Mouse (Mus musculus): ENCODE data around the gene Lrrc74b. TPM values are rescaled to one million over a fixed set of nuclear protein-coding genes. Genes with fewer than 3 reads are reported as not detected.
"Not testable (repeated sequence)": the region's sequence is repeated elsewhere in the genome, so short reads cannot be mapped to it uniquely, and the experiment has no call there.

Lrrc74b gene
- polyA plus RNA-seq, 1 experiment: not detected

DNA sequence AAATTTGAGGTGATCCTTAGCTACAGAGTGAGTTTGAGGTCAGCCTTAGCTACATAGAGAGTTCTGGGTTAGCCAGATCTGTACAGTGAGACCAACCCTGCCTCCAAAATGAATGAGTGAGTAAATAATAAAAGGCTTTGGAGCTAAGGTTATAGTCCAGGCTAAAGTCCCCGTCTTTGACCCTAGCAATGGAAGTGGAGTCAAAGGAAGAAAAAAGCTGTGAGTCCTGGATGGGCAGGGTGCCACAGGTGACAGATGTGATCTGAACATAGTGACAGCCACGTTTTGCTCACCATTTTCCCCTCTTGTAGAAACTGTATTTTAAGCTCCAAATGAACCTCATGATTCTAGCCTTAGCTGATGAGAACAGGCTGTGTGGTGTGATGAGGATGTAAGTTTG lies 42.1 kb downstream of the Lrrc74b start:
- no peak for TF ChIP-seq CTCF (IDR thresholded peaks at IDR 0.05; ENCODE audit: extremely low read depth, insufficient read depth, insufficient read length, insufficient replicate concordance)
- TF ChIP-seq POLR2A (IDR thresholded peaks at IDR 0.05; ENCODE audit: low read depth, low read length): no peak
- no peaks in the 10 kb centered on the region for H3K27me3 ChIP-seq (ENCODE audit: control insufficient read depth, insufficient read depth, low read length)
- H3K4me1 ChIP-seq (ENCODE audit: control insufficient read depth, insufficient read depth, insufficient read length): no peaks in the 10 kb centered on the region
- no peak overlapping the region for H3K27ac ChIP-seq (ENCODE audit: insufficient read depth, low read length)
- H3K36me3 ChIP-seq (ENCODE audit: control insufficient read depth, insufficient read depth, low read length): peaks cover 42% of the 10 kb centered on the region
- H3K4me3 ChIP-seq (ENCODE audit: extremely low read depth, insufficient read depth, insufficient read length): no peak overlapping the region
- no peak for DNase-seq (ENCODE audit: low read depth in 1 of 2, low spot score in 2 of 2)
- WGBS: 96% methylated on average over 2 of the region's 2 CpGs

DNA sequence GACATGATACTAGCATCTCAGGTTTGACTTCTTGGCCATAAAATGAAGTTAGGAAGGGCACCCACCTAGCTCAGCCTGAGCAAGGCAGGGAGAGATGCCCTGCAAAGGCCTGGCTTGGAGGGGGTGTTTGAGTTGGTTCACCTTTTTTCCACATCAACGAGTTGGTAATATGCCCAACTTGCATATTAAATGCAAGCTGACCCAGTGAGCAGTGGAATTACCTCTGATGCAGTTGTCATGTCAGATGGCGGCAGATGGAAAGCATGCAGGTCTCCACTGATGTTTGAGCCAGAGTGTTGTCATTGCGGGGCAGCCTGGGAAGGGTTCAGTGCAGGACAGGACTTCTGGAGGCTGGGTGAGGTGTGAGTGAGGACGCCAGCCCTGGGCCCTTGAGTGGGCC lies 49.6 kb downstream of the Lrrc74b start:
- Histone ChIP-seq H3K4me3 (ENCODE audit: extremely low read depth, insufficient read depth, insufficient read length) (no peak overlapping the region), H3K27me3 (ENCODE audit: control insufficient read depth, insufficient read depth, low read length) (no peaks in the 10 kb centered on the region), H3K27ac (ENCODE audit: insufficient read depth, low read length) (no peak overlapping the region), H3K4me1 (ENCODE audit: control insufficient read depth, insufficient read depth, insufficient read length) (peaks cover 5% of the 10 kb centered on the region; the same call in 1 of the 2 replicates), H3K36me3 (ENCODE audit: control insufficient read depth, insufficient read depth, low read length) (peaks cover 8% of the 10 kb centered on the region; the same call in 1 of the 2 replicates)
- no peak for DNase-seq (ENCODE audit: low read depth in 1 of 2, low spot score in 2 of 2)
- no peak for TF ChIP-seq CTCF (IDR thresholded peaks at IDR 0.05; ENCODE audit: extremely low read depth, insufficient read depth, insufficient read length, insufficient replicate concordance)
- no peak for TF ChIP-seq POLR2A (IDR thresholded peaks at IDR 0.05; ENCODE audit: low read depth, low read length)
- WGBS: 97% methylated on average over 4 of the region's 4 CpGs

DNA sequence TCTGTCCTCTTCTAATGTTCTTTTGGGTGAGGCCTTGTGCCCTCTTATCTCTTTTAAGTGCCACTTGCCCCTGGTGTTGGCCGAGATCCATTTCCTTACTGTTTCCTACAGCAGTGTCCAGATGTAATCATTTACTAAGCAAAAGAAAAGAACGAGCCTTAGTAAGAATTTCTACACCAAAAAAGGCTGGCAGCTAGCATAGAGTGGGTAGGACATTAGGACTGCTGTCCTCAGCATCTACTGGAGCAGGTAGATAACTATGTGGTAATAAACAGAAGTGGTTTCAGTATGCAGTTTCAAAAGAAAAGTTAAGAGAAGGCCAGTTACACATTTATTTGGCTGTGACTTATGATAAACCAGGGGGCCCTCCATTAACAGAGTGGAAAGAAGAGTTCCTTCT lies 50.4 kb downstream of the Lrrc74b start:
- no peak overlapping the region for H3K4me3 ChIP-seq (ENCODE audit: extremely low read depth, insufficient read depth, insufficient read length)
- TF ChIP-seq CTCF (IDR thresholded peaks at IDR 0.05; ENCODE audit: extremely low read depth, insufficient read depth, insufficient read length, insufficient replicate concordance) (no peak), POLR2A (IDR thresholded peaks at IDR 0.05; ENCODE audit: low read depth, low read length) (no peak)
- H3K27me3 ChIP-seq (ENCODE audit: control insufficient read depth, insufficient read depth, low read length): no peaks in the 10 kb centered on the region
- no peak overlapping the region for H3K27ac ChIP-seq (ENCODE audit: insufficient read depth, low read length)
- peaks cover 6% of the 10 kb centered on the region; the same call in 1 of the 2 replicates for H3K36me3 ChIP-seq (ENCODE audit: control insufficient read depth, insufficient read depth, low read length)
- WGBS: 66% methylated on average over 2 of the region's 2 CpGs
- H3K4me1 ChIP-seq (ENCODE audit: control insufficient read depth, insufficient read depth, insufficient read length): peaks cover 5% of the 10 kb centered on the region; the same call in 1 of the 2 replicates
- DNase-seq (ENCODE audit: low read depth in 1 of 2, low spot score in 2 of 2): no peak

DNA sequence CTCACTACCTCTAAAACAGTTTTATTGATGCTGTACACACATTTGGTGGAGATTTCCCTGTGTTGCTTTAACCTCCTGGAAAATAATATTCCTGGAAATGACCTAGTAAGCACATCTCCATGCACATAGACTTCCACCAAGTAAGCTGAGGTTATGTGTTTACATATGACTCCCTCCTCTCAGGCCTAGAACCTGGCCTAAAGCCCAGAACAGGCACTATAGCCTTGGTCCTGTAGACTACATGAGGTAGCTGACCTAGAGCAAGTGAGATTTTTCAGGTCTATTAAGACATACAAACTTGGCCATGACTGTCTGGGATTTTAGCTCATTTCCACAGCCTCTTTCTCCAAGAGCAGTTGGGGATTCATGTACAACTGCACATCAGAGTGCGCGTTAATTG lies 50.9 kb downstream of the Lrrc74b start:
- WGBS: 98% methylated on average over 2 of the region's 2 CpGs
- H3K4me3 ChIP-seq (ENCODE audit: extremely low read depth, insufficient read depth, insufficient read length): no peak overlapping the region

DNA sequence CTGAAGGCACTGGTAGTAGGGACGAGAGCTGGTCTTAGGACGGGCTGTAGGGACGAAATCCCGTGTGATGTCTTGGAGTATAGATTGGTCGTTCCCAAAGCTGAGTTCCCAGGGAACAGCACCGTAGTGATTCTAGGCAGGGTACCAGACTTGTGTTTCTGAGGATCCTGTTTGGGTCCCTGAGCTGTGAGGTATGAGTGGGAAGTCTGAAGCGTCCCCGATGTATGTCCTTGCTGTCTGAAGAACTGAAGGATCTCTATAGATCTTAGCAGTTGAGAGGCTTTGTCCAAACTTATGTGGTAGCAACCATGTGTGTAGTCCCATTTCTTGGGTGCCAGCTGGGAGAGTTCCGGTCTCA lies 51.8 kb downstream of the Lrrc74b start:
- peaks cover 6% of the 10 kb centered on the region; the same call in 1 of the 2 replicates for H3K36me3 ChIP-seq (ENCODE audit: control insufficient read depth, insufficient read depth, low read length)
- H3K27ac ChIP-seq (ENCODE audit: insufficient read depth, low read length): peak overlapping the region; percentile 4; the same call in 1 of the 2 replicates
- TF ChIP-seq CTCF (IDR thresholded peaks at IDR 0.05; ENCODE audit: extremely low read depth, insufficient read depth, insufficient read length, insufficient replicate concordance): no peak
- TF ChIP-seq POLR2A (IDR thresholded peaks at IDR 0.05; ENCODE audit: low read depth, low read length): no peak
- H3K4me3 ChIP-seq (ENCODE audit: extremely low read depth, insufficient read depth, insufficient read length): peak overlapping the region; percentile 79
- WGBS: 3% methylated on average over 9 of the region's 9 CpGs
- no peak for DNase-seq (ENCODE audit: low read depth in 1 of 2, low spot score in 2 of 2)
- H3K4me1 ChIP-seq (ENCODE audit: control insufficient read depth, insufficient read depth, insufficient read length): peaks cover 5% of the 10 kb centered on the region; the same call in 1 of the 2 replicates
- no peaks in the 10 kb centered on the region for H3K27me3 ChIP-seq (ENCODE audit: control insufficient read depth, insufficient read depth, low read length)

More for the DNA sequence above, 50.9 kb downstream of the Lrrc74b start:
- DNase-seq (ENCODE audit: low read depth in 1 of 2, low spot score in 2 of 2): no peak
- TF ChIP-seq CTCF (IDR thresholded peaks at IDR 0.05; ENCODE audit: extremely low read depth, insufficient read depth, insufficient read length, insufficient replicate concordance): no peak
- no peak for TF ChIP-seq POLR2A (IDR thresholded peaks at IDR 0.05; ENCODE audit: low read depth, low read length)
- H3K27ac ChIP-seq (ENCODE audit: insufficient read depth, low read length): no peak overlapping the region
- no peaks in the 10 kb centered on the region for H3K27me3 ChIP-seq (ENCODE audit: control insufficient read depth, insufficient read depth, low read length)
- H3K4me1 ChIP-seq (ENCODE audit: control insufficient read depth, insufficient read depth, insufficient read length): peaks cover 5% of the 10 kb centered on the region; the same call in 1 of the 2 replicates
- H3K36me3 ChIP-seq (ENCODE audit: control insufficient read depth, insufficient read depth, low read length): peaks cover 6% of the 10 kb centered on the region; the same call in 1 of the 2 replicates

DNA sequence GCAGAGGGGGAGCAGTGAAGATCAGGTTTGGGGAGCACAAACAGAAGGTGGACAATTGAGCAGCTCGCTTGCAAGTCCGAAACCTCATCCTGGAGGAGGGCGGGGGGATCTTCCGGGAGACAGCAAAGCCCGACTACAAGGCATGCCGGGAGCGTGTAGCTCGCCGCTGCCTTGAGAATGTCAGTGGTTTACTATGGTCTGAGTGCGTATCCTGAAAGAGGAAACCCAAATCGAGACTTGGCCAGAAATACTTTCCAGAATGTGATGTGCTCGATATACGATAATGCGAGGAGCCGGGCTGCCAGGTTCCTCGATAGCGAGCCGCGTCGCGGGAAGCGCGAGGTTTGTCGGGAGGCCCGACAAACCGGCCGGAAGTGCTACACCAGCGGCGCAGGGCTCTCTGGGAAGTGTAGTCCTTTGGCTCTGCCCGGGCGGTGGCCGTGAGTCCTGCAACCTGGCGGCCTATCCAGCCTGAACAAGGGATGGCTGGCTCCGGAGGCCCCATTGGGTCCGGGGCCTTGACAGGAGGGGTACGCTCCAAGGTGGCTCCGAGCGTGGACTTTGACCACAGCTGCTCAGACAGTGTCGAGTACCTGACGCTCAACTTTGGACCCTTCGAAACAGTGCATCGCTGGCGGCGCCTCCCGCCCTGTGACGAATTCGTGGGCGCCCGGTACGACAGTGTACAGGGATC lies 52.4 kb downstream of the Lrrc74b start, which contains the start of gene Lztr1:
Lztr1 (plus strand) TSS at position 143 of the 694 bp plus-strand sequence.
- DNase-seq (ENCODE audit: low read depth in 1 of 2, low spot score in 2 of 2): peak; percentile 63 to 83
- Histone ChIP-seq H3K27ac (ENCODE audit: insufficient read depth, low read length) (peak within 1 kb of the TSS; percentile 77), H3K27me3 (ENCODE audit: control insufficient read depth, insufficient read depth, low read length) (no peaks in the 10 kb centered on the region), H3K4me1 (ENCODE audit: control insufficient read depth, insufficient read depth, insufficient read length) (peaks cover 5% of the 10 kb centered on the region; the same call in 1 of the 2 replicates), H3K36me3 (ENCODE audit: control insufficient read depth, insufficient read depth, low read length) (peaks cover 6% of the 10 kb centered on the region; the same call in 1 of the 2 replicates), H3K4me3 (ENCODE audit: extremely low read depth, insufficient read depth, insufficient read length) (peak within 1 kb of the TSS; percentile 79)
- under 1% methylated on average over 50 of the region's 50 CpGs for WGBS
- TF ChIP-seq CTCF (IDR thresholded peaks at IDR 0.05; ENCODE audit: extremely low read depth, insufficient read depth, insufficient read length, insufficient replicate concordance) (no peak), POLR2A (IDR thresholded peaks at IDR 0.05; ENCODE audit: low read depth, low read length) (peak; percentile 26; the same call in 1 of the 2 replicates)

DNA sequence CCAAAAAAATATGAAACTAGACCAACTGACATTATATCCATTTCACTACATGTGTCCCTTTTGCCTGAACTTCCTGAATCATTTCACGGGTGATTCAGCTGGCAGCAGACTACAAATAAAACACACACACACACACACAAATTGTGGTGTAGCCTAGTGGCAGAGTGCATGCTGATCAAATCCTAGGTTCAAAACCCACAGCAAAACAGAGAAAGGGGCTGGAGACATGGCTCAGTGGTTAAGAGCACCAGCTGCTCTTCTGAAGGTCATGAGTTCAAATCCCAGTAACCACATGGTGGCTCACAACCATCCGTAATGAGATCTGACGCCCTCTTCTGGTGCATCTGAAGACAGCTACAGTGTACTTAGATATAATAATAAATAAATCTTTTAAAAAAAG lies 53.0 kb downstream of the Lrrc74b start:
- not testable (repeated sequence) for DNase-seq (ENCODE audit: low read depth in 1 of 2, low spot score in 2 of 2)
- H3K27ac ChIP-seq (ENCODE audit: insufficient read depth, low read length): peak overlapping the region; percentile 77; the same call in 1 of the 2 replicates
- 9% methylated on average over 3 of the region's 3 CpGs for WGBS

More for the DNA sequence above, 53.0 kb downstream of the Lrrc74b start:
- not testable (repeated sequence) for H3K36me3 ChIP-seq (ENCODE audit: control insufficient read depth, insufficient read depth, low read length); H3K27me3 ChIP-seq (ENCODE audit: control insufficient read depth, insufficient read depth, low read length); H3K4me1 ChIP-seq (ENCODE audit: control insufficient read depth, insufficient read depth, insufficient read length)
- H3K4me3 ChIP-seq (ENCODE audit: extremely low read depth, insufficient read depth, insufficient read length): peak overlapping the region; percentile 79; the same call in 1 of the 2 replicates
